Mouse (Mus musculus) forebrain, embryonic 13.5 days (tissue): ENCODE data around the gene Zfp597. TPM values are rescaled to one million over a fixed set of nuclear protein-coding genes. Genes with fewer than 3 reads are reported as not detected.

Experiments
- ATAC-seq: fragments of 200-750 bp; cut with Nextera tagmentation; 2 replicates; pipeline ENCODE4 v1.8.0; 2017
- H3K27ac ChIP-seq: fragments of 300-500 bp; sonication (generic); 2 replicates; pipeline ENCODE4 v1.5.1; 2015; ENCODE audit warnings: inconsistent platforms, mild to moderate bottlenecking, moderate library complexity
- H3K27me3 ChIP-seq: fragments of 300-500 bp; sonication (generic); 2 replicates; pipeline ENCODE4 v1.6.1; 2015; ENCODE audit warnings: mild to moderate bottlenecking, inconsistent platforms
- H3K36me3 ChIP-seq: fragments of 300-500 bp; sonication (generic); 2 replicates; pipeline ENCODE4 v1.6.1; 2015; ENCODE audit warnings: mild to moderate bottlenecking, inconsistent platforms; ENCODE audit not compliant: poor library complexity, severe bottlenecking
- H3K4me1 ChIP-seq: fragments of 300-500 bp; sonication (generic); 2 replicates; pipeline ENCODE4 v1.6.1; 2015; ENCODE audit warnings: inconsistent platforms
- H3K4me2 ChIP-seq: fragments of 300-500 bp; sonication (generic); 2 replicates; pipeline ENCODE4 v1.6.1; 2015; ENCODE audit warnings: inconsistent platforms, mild to moderate bottlenecking, moderate library complexity
- H3K4me3 ChIP-seq: fragments of 300-500 bp; sonication (generic); 2 replicates; pipeline ENCODE4 v1.5.1; 2015; ENCODE audit warnings: mild to moderate bottlenecking, inconsistent platforms
- H3K9ac ChIP-seq: fragments of 300-500 bp; sonication (generic); 2 replicates; pipeline ENCODE4 v1.6.1; 2015; ENCODE audit warnings: mild to moderate bottlenecking, inconsistent platforms
- H3K9me3 ChIP-seq: fragments of 300-500 bp; sonication (generic); replicated peaks from 2 replicates; pipeline ENCODE4 v1.6.1; 2016; ENCODE audit warnings: inconsistent platforms
- WGBS: fragments of 180-500 bp; shearing (Covaris S2); methylation state at CpG from one replicate; pipeline ENCODE4 v1.1.7; 2015; 5-methylcytosine and 5-hydroxymethylcytosine counted together
- polyA plus RNA-seq: library from polyadenylated mRNA; unstranded; fragments of >200 nt; fragmentation: Nextera tagmentation; extraction: Ambion mirVana; gene quantifications from 2 replicates; pipeline ENCODE4 v1.2.1, GENCODE M21; 2015

The Zfp597 gene
- polyA plus RNA-seq, result 9.6 and 10.8 TPM in 2 replicates

DNA sequence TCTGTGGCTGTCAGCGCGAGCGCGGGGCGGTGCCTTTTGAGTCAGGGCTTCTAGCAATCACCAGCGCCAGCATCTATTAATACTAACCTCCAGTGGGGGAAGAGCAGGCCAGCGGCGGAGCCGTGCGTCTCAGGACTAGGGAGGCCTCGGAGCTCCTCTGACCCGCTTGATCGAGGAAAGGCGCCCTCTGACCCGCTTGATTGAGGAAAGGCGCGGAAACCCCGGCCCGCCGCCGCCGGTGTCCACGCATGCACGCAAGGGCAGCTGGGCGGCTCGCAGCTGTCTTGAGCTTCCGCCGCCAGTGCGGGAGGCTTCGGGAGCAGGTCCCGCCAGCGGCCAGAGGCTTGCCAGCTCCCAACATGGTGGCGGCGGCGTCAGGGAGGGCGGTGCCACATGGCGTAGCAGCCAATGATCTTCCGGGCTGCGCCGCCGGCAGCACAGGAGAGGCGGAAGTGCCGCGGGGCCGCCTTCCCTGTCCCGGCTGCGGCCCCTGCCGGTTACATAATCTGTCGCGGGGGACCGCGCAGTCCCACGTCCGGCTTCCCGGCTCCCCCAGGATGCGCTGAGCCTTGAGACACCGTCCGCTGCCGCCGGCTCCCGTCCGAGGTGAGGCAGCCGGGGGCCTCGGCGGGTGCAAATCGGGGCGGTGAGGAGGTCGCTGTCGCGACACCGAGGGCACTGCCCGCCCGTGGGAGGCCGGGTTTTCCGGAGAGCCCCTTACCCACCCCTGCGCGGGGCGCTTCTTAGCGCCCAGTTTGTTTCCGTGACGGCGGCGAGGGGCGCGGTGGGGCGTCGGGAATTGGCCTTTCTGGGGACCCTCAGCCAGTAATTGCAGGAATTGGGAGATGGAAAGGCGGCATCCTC, at the start of gene Zfp597, which contains the start of gene Gm20695:
Zfp597 (minus strand) TSS at position 361 of the 864 bp plus-strand sequence.
Gm20695 (plus strand) TSS at position 448 of the 864 bp plus-strand sequence.
- Histone ChIP-seq H3K4me2 (peak within 1 kb of the TSS; percentile 71), H3K27me3 (no peaks in the 10 kb centered on the region), H3K9me3 (no peaks in the 10 kb centered on the region), H3K4me1 (peaks cover 22% of the 10 kb centered on the region), H3K4me3 (peak within 1 kb of the TSS; percentile 87), H3K9ac (peak within 1 kb of the TSS; percentile 87), H3K36me3 (peaks cover 3% of the 10 kb centered on the region), H3K27ac (peak within 1 kb of the TSS; percentile 91)
- WGBS, result under 1% methylated on average over 87 of the region's 88 CpGs
- peak; percentile 100 for ATAC-seq

GRCm38 (mm10) chr16:3934091-3934490, 49.7 kb upstream of the Zfp597 start:
- no peaks in the 10 kb centered on the region for H3K27me3 ChIP-seq
- no peak overlapping the region for H3K4me3 ChIP-seq
- no peak overlapping the region for H3K27ac ChIP-seq
- ATAC-seq, result no peak
- no peaks in the 10 kb centered on the region for H3K4me1 ChIP-seq
- H3K36me3 ChIP-seq, result peaks cover 86% of the 10 kb centered on the region
- no peak overlapping the region for H3K4me2 ChIP-seq
- 95% methylated on average over 1 of the region's 1 CpGs for WGBS
- no peak overlapping the region for H3K9ac ChIP-seq
- H3K9me3 ChIP-seq, result no peaks in the 10 kb centered on the region

GRCm38 (mm10) chr16:3933536-3933935, 49.2 kb upstream of the Zfp597 start:
- Histone ChIP-seq H3K9ac (no peak overlapping the region), H3K27ac (no peak overlapping the region), H3K27me3 (no peaks in the 10 kb centered on the region), H3K4me3 (no peak overlapping the region), H3K4me2 (no peak overlapping the region), H3K36me3 (peaks cover 85% of the 10 kb centered on the region), H3K9me3 (no peaks in the 10 kb centered on the region), H3K4me1 (no peaks in the 10 kb centered on the region)
- WGBS, result 91% methylated on average over 6 of the region's 6 CpGs
- ATAC-seq, result no peak

DNA sequence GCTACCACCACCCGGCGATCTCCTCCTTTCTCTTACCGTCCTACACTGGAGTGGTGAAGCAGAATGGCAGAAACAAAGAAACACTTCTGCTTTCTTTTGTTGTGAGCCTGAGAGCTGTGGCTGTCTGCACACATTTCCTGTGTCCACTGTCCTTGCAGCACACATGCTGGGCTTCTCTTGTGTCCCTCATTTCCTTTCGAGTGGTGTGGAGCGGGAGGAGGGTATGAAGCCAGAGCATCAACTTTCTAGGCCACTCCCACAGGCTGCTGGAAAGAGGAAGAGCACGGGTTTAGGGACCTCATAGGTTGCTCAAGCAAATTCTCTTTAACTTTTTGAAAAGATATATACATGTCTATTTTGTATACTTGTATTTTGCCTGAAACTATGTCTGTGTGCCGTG, 44.8 kb upstream of the Zfp597 start:
- H3K36me3 ChIP-seq, result peaks cover 79% of the 10 kb centered on the region
- no peak overlapping the region for H3K9ac ChIP-seq
- no peaks in the 10 kb centered on the region for H3K4me1 ChIP-seq
- 74% methylated on average over 7 of the region's 7 CpGs for WGBS
- no peaks in the 10 kb centered on the region for H3K27me3 ChIP-seq
- H3K4me2 ChIP-seq, result no peak overlapping the region
- H3K4me3 ChIP-seq, result no peak overlapping the region
- H3K9me3 ChIP-seq, result no peaks in the 10 kb centered on the region
- ATAC-seq, result no peak
- H3K27ac ChIP-seq, result no peak overlapping the region

- Histone ChIP-seq H3K27ac (no peak overlapping the region), H3K4me1 (no peaks in the 10 kb centered on the region), H3K4me2 (no peak overlapping the region), H3K4me3 (no peak overlapping the region), H3K36me3 (peaks cover 79% of the 10 kb centered on the region), H3K9ac (no peak overlapping the region), H3K9me3 (no peaks in the 10 kb centered on the region), H3K27me3 (no peaks in the 10 kb centered on the region)
- no peak for ATAC-seq
- 89% methylated on average over 1 of the region's 1 CpGs for WGBS
Measured at GRCm38 (mm10) chr16:3928582-3928981, 44.2 kb upstream of the Zfp597 start.

- Histone ChIP-seq H3K36me3 (peaks cover 82% of the 10 kb centered on the region), H3K4me3 (no peak overlapping the region), H3K9me3 (no peaks in the 10 kb centered on the region), H3K27me3 (no peaks in the 10 kb centered on the region), H3K27ac (no peak overlapping the region), H3K4me2 (no peak overlapping the region), H3K4me1 (no peaks in the 10 kb centered on the region), H3K9ac (no peak overlapping the region)
- ATAC-seq, result no peak
- WGBS, result 92% methylated on average over 4 of the region's 4 CpGs
Measured at GRCm38 (mm10) chr16:3923966-3924365, 39.6 kb upstream of the Zfp597 start.

DNA sequence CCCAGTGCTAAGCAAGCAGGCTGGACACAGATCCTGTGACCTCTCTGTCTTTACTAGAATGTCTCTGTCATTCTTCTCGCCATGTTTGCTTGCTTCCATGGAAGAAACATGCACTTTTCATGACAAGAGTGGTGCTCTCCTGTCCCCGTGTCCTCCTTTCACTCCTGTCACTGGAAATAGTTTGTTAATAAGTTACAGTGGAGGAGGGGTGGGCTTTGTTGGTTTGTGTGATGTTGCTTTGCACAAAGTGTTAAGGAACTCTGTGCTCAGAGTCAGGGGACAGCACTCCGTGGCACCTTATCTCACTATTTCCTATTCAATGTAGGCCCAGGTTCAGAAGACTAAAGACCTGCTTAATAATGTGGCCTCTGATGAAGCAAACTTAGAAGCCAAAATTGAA, 39.2 kb upstream of the Zfp597 start:
- Histone ChIP-seq H3K9me3 (no peaks in the 10 kb centered on the region), H3K4me3 (no peak overlapping the region), H3K4me1 (no peaks in the 10 kb centered on the region), H3K27me3 (no peaks in the 10 kb centered on the region), H3K4me2 (no peak overlapping the region), H3K27ac (no peak overlapping the region), H3K36me3 (peaks cover 79% of the 10 kb centered on the region), H3K9ac (no peak overlapping the region)
- no peak for ATAC-seq
- 90% methylated on average over 3 of the region's 3 CpGs for WGBS

GRCm38 (mm10) chr16:3920756-3921155, 36.4 kb upstream of the Zfp597 start:
- Histone ChIP-seq H3K36me3 (peaks cover 77% of the 10 kb centered on the region), H3K27me3 (no peaks in the 10 kb centered on the region)
- 92% methylated on average over 2 of the region's 2 CpGs for WGBS

DNA sequence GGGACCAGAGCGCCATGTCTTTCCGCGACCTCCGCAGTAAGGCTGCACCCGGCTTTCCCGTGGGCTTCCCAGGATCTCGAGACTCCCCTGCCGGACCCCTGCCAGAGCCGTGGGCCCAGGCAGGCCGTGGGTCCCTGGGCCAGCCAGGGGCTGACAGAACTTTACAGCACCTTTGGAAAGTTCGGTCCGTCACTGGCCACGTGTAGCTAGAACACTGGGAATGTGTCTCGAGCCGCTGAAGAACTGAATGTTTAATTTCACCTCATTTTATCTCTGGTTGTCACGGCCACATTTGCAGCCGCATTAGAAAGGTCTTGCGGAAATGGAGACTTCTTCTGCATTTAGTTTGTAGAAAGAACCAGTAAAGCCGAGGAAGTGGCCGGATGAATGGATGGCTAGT, 24.8 kb upstream of the Zfp597 start:
- peak overlapping the region; percentile 75 for H3K9ac ChIP-seq
- no peaks in the 10 kb centered on the region for H3K9me3 ChIP-seq
- peaks cover 14% of the 10 kb centered on the region for H3K4me1 ChIP-seq
- 11% methylated on average over 20 of the region's 20 CpGs for WGBS
- peak overlapping the region; percentile 58 for H3K4me3 ChIP-seq
- H3K27me3 ChIP-seq, result no peaks in the 10 kb centered on the region
- H3K36me3 ChIP-seq, result peaks cover 43% of the 10 kb centered on the region
- no peak for ATAC-seq
- H3K27ac ChIP-seq, result peak overlapping the region; percentile 65; the same call in 1 of the 2 replicates
- H3K4me2 ChIP-seq, result peak overlapping the region; percentile 80

More at GRCm38 (mm10) chr16:3920756-3921155, 36.4 kb upstream of the Zfp597 start:
- Histone ChIP-seq H3K9ac (no peak overlapping the region), H3K4me1 (no peaks in the 10 kb centered on the region), H3K4me2 (no peak overlapping the region), H3K9me3 (no peaks in the 10 kb centered on the region), H3K27ac (no peak overlapping the region), H3K4me3 (no peak overlapping the region)
- ATAC-seq, result no peak

GRCm38 (mm10) chr16:3908537-3909111, 24.3 kb upstream of the Zfp597 start, which contains the start of the genes 1700037C18Rik and Cluap1:
Gene 1700037C18Rik (minus strand): TSS chr16:3908689.
Gene Cluap1 (plus strand): TSS chr16:3908801.
- Histone ChIP-seq H3K36me3 (peaks cover 44% of the 10 kb centered on the region), H3K9me3 (no peaks in the 10 kb centered on the region), H3K27me3 (no peaks in the 10 kb centered on the region), H3K4me2 (peak within 1 kb of the TSS; percentile 80), H3K4me3 (peak within 1 kb of the TSS; percentile 58), H3K4me1 (peaks cover 14% of the 10 kb centered on the region), H3K9ac (peak within 1 kb of the TSS; percentile 75), H3K27ac (peak within 1 kb of the TSS; percentile 65)
- ATAC-seq, result peak; percentile 97
- under 1% methylated on average over 33 of the region's 33 CpGs for WGBS

DNA sequence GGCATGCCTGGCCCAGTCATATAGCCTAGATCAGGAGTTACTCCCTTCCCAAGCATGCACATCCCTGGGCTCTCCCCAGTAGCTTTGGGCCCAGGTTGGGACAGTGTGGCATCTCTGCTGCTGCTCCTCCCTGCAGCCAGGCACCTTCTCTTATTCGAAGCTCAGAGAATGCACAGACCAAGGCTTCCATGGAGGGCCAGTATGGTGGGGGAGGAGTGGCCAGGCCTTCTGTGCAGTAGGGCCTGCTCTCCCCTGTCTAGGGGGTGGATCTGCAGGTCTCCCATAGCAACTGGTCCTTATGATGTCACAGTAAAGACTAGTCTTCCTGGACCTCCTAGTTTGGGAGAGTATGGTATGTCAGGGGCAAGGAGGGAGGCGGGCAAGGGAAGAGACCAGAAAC, 23.1 kb upstream of the Zfp597 start:
- Histone ChIP-seq H3K36me3 (peaks cover 43% of the 10 kb centered on the region), H3K4me3 (no peak overlapping the region), H3K27ac (no peak overlapping the region), H3K4me2 (peak overlapping the region; percentile 80; the same call in 1 of the 2 replicates), H3K9ac (no peak overlapping the region), H3K27me3 (no peaks in the 10 kb centered on the region), H3K4me1 (peaks cover 14% of the 10 kb centered on the region), H3K9me3 (no peaks in the 10 kb centered on the region)
- ATAC-seq, result no peak
- WGBS, result 81% methylated on average over 2 of the region's 2 CpGs

DNA sequence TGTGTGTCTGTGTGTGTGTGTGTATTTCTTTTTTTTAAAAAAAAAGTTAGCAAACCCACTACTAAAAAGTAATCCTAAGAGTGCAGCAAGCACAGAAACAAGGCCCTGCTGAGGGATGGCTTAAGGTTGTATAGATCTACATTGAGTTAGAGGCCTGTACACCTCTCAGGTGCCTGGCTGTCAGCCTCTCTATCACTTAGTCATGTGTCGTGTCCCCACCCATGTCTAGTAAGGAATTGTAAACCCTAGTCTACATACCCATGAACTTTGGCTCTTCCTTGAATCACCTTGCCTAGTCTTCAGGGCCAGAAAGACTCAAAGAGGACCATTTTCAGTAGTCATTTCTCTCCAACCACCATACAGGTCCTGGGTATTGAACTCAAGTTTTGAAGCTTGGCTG, 12.2 kb upstream of the Zfp597 start:
- WGBS, result 95% methylated on average over 1 of the region's 1 CpGs
- Histone ChIP-seq H3K27ac (no peak overlapping the region), H3K4me2 (no peak overlapping the region), H3K9me3 (no peaks in the 10 kb centered on the region), H3K9ac (no peak overlapping the region), H3K4me1 (no peaks in the 10 kb centered on the region), H3K27me3 (no peaks in the 10 kb centered on the region), H3K4me3 (no peak overlapping the region), H3K36me3 (peaks cover 63% of the 10 kb centered on the region)
- ATAC-seq, result no peak
